Comparison of ENCODE assay signal across 26 mouse cellular contexts in genomic region chr10:67599390-67599789, GRCm38 (mm10). TPM values are rescaled to one million over a fixed set of nuclear protein-coding genes. Genes with fewer than 3 reads are reported as not detected.
DNase-seq lines count a peak whose midpoint lies in the region; ATAC-seq and TF ChIP-seq lines count a peak whose summit lies in the region.
"Had no signal": no experiment of that assay in that cellular context is flagged by ENCODE, and none has a peak within 500 bp of the region (broad histone marks: within the 10 kb centered on the region; RNA-seq: fewer than 3 reads in every experiment).

No protein-coding gene starts in this region.

- H3K4me2 ChIP-seq in CH12.LX (ENCODE audit: insufficient read depth, low read depth, poor library complexity, severe bottlenecking): no peak overlapping the region
- no peak overlapping the region for H3K4me2 ChIP-seq in intestine, embryonic 15.5 days (replicated peaks)
- H3K4me2 ChIP-seq: embryonic facial prominence, embryonic 13.5 days; embryonic facial prominence, embryonic 15.5 days; forebrain, embryonic 12.5 days had no signal

- DNase-seq in CH12.LX (ENCODE audit: extremely low read depth) (no peak), ES-E14 (ENCODE audit: low read depth, low spot score) (peak; percentile 13), ZHBTc4 (ENCODE audit: low read depth, low spot score) (peak; percentile 18)
- DNase-seq in kidney, adult 9 months: no peak
- DNase-seq in gastrocnemius, postnatal 10 days: no peak
- DNase-seq in cerebellum, adult 11-12 months: no peak
- DNase-seq: adrenal gland, adult 2 months; adrenal gland, postnatal 10 days; adrenal gland, postnatal 25 days; B cell, adult 2 months; cerebellum, adult 18-20 months; cerebellum, adult 8-10 months; cerebellum, adult 9-11 months; cerebellum, postnatal 14 days; cerebellum, postnatal 36 days; embryo, embryonic 11 days had no signal

- H3K27ac ChIP-seq in CH12.LX (ENCODE audit: insufficient read depth, low read depth): no peak overlapping the region
- H3K27ac ChIP-seq in ES-E14 (ENCODE audit: insufficient read depth, low read depth, low read length, poor library complexity, severe bottlenecking): no peak overlapping the region
- H3K27ac ChIP-seq in macrophage: peak overlapping the region; percentile 90
- no peak overlapping the region for H3K27ac ChIP-seq in intestine, embryonic 15.5 days
- H3K27ac ChIP-seq: embryonic facial prominence, embryonic 13.5 days; embryonic facial prominence, embryonic 15.5 days; forebrain, embryonic 10.5 days; forebrain, embryonic 12.5 days had no signal

- TF ChIP-seq RAD21 in CH12.LX (IDR thresholded peaks at IDR 0.05; ENCODE audit: low read depth, low read length): no peak

- dilution Hi-C loops in CH12.LX (cut with MboI; ENCODE audit: extremely low pct_ligation_motif_present, extremely low pct_unique_long_range_greater_than_20kb, low sequenced_read_pairs): no loop called here

- no peak for TF ChIP-seq POLR2A in CH12.LX (IDR thresholded peaks at IDR 0.05; ENCODE audit: low read depth, low read length)

- H3K9ac ChIP-seq in CH12.LX (ENCODE audit: insufficient read depth, low read depth): no peak overlapping the region
- H3K9ac ChIP-seq in ES-E14 (ENCODE audit: insufficient read depth, low read depth, low read length, poor library complexity, severe bottlenecking): no peak overlapping the region
- no peak overlapping the region for H3K9ac ChIP-seq in intestine, embryonic 15.5 days
- H3K9ac ChIP-seq: embryonic facial prominence, embryonic 13.5 days; embryonic facial prominence, embryonic 15.5 days; forebrain, embryonic 12.5 days had no signal

- H3K27me3 ChIP-seq in CH12.LX (replicated peaks): no peaks in the 10 kb centered on the region
- H3K27me3 ChIP-seq in intestine, embryonic 15.5 days (replicated peaks): no peaks in the 10 kb centered on the region
- H3K27me3 ChIP-seq: embryonic facial prominence, embryonic 13.5 days; embryonic facial prominence, embryonic 15.5 days had no signal

- H3K4me1 ChIP-seq in CH12.LX (ENCODE audit: control insufficient read depth in 1 of 2, insufficient read depth in 2 of 2): peaks cover 16 to 39% of the 10 kb centered on the region in 2 experiments
- no peaks in the 10 kb centered on the region for H3K4me1 ChIP-seq in ES-E14 (ENCODE audit: control insufficient read depth in 2 of 2, insufficient read depth in 2 of 2, low read length in 2 of 2, poor library complexity in 1 of 2)
- H3K4me1 ChIP-seq in intestine, embryonic 15.5 days (replicated peaks): no peaks in the 10 kb centered on the region
- H3K4me1 ChIP-seq: embryonic facial prominence, embryonic 13.5 days; embryonic facial prominence, embryonic 15.5 days; forebrain, embryonic 10.5 days; forebrain, embryonic 12.5 days had no signal

- no peak for TF ChIP-seq CTCF in CH12.LX (conservative IDR thresholded peaks at IDR 0.05 in 1 of 2, IDR thresholded peaks at IDR 0.05 in 1 of 2; ENCODE audit: low read depth in 2 of 2, low read length in 2 of 2)

- H3K36me3 ChIP-seq in CH12.LX (replicated peaks in 1 of 2; ENCODE audit: control insufficient read depth in 1 of 2, insufficient read depth in 1 of 2, low read length in 1 of 2) (no peaks in the 10 kb centered on the region), ES-E14 (ENCODE audit: control insufficient read depth, insufficient read depth, low read length, poor library complexity, severe bottlenecking) (no peaks in the 10 kb centered on the region), macrophage (ENCODE audit: inconsistent target) (no peaks in the 10 kb centered on the region)
- no peaks in the 10 kb centered on the region for H3K36me3 ChIP-seq in intestine, embryonic 15.5 days
- H3K36me3 ChIP-seq: embryonic facial prominence, embryonic 13.5 days; embryonic facial prominence, embryonic 15.5 days; forebrain, embryonic 10.5 days; forebrain, embryonic 12.5 days had no signal

- H3K79me2 ChIP-seq in CH12.LX (replicated peaks; ENCODE audit: control insufficient read depth, extremely low read depth, insufficient read depth, poor library complexity, severe bottlenecking) (no peaks in the 10 kb centered on the region), macrophage (ENCODE audit: inconsistent target) (no peaks in the 10 kb centered on the region)

- no peak for TF ChIP-seq EP300 in CH12.LX (IDR thresholded peaks at IDR 0.05; ENCODE audit: low read length)

- in situ Hi-C loops in CH12.LX (cut with MboI; ENCODE audit: low pct_ligation_motif_present, low pct_unique_long_range_greater_than_20kb, low sequenced_read_pairs) (no loop called here), ES-E14 (cut with MboI; ENCODE audit: low sequenced_read_pairs in 2 of 2, unreplicated experiment in 2 of 2) (no loop called here)

- H3K4me3 ChIP-seq in CH12.LX (replicated peaks in 1 of 3; ENCODE audit: low read depth in 2 of 3, low read length in 2 of 3, poor library complexity in 1 of 3): no peak overlapping the region
- no peak overlapping the region; a peak in 1 of 4 replicates for H3K4me3 ChIP-seq in ES-E14 (ENCODE audit: insufficient read depth in 1 of 2, low read depth in 1 of 2, low read length in 2 of 2, poor library complexity in 1 of 2, severe bottlenecking in 1 of 2)
- H3K4me3 ChIP-seq in macrophage (ENCODE audit: inconsistent target): no peak overlapping the region
- H3K4me3 ChIP-seq in intestine, embryonic 15.5 days (replicated peaks): no peak overlapping the region
- H3K4me3 ChIP-seq: embryonic facial prominence, embryonic 13.5 days; embryonic facial prominence, embryonic 15.5 days; erythroblast, embryonic 14.5 days; forebrain, embryonic 10.5 days; forebrain, embryonic 12.5 days had no signal

- 84% methylated on average over 7 of the region's 7 CpGs for WGBS in macrophage (ENCODE audit: missing documents)
- 89% methylated on average over 7 of the region's 7 CpGs for WGBS in intestine, embryonic 15.5 days

- no peaks in the 10 kb centered on the region for H3K9me3 ChIP-seq in CH12.LX (replicated peaks; ENCODE audit: low read length)
- H3K9me3 ChIP-seq in ES-E14 (ENCODE audit: control insufficient read depth, insufficient read depth, low read depth, low read length): no peaks in the 10 kb centered on the region
- no peaks in the 10 kb centered on the region for H3K9me3 ChIP-seq in intestine, embryonic 15.5 days
- H3K9me3 ChIP-seq: embryonic facial prominence, embryonic 13.5 days; embryonic facial prominence, embryonic 15.5 days; forebrain, embryonic 10.5 days; forebrain, embryonic 12.5 days had no signal

- ATAC-seq in intestine, embryonic 15.5 days: no peak
- ATAC-seq: CD4-positive, CD25-positive, alpha-beta regulatory T cell, adult 4 months; forebrain, embryonic 14.5 days; forebrain, embryonic 16.5 days had no signal

TF ChIP-seq in CH12.LX, 34 proteins besides CTCF, POLR2A, EP300 and RAD21:
- peak; percentile 67; the same call in 1 of the 2 replicates for TF ChIP-seq MAFK (IDR thresholded peaks at IDR 0.05; ENCODE audit: insufficient replicate concordance, low read length)
- no peak for TF ChIP-seq CHD1 (IDR thresholded peaks at IDR 0.05; ENCODE audit: low read depth, low read length)
- TF ChIP-seq MEF2A (IDR thresholded peaks at IDR 0.05; ENCODE audit: borderline replicate concordance, low read depth, low read length): peak; percentile 55

TF ChIP-seq in ES-E14, 5 proteins besides CTCF, POLR2A, EP300 and RAD21:
- no peak for TF ChIP-seq MAFK (IDR thresholded peaks at IDR 0.05; ENCODE audit: insufficient read depth, low read depth, low read length)
- TF ChIP-seq CHD2 (IDR thresholded peaks at IDR 0.05; ENCODE audit: low read depth, low read length): no peak
- no peak for TF ChIP-seq ZC3H11A (IDR thresholded peaks at IDR 0.05; ENCODE audit: borderline replicate concordance, low read depth, low read length)
- TF ChIP-seq HCFC1 (IDR thresholded peaks at IDR 0.05; ENCODE audit: borderline replicate concordance, insufficient read depth, low read length): no peak
- TF ChIP-seq ZNF384 (IDR thresholded peaks at IDR 0.05; ENCODE audit: low read depth, low read length): no peak

RNA-seq across cellular contexts. Expression of gene Ado, which starts 50.6 kb away (rescaled TPM):
- total RNA-seq in CH12.LX (2012; rRNA removed) (14.6 and 14.8 TPM in 2 replicates), CH12.LX (2014; rRNA removed) (11.2 and 12.3 TPM in 2 replicates), ES-E14 (2012; rRNA removed) (19.8 and 23.4 TPM in 2 replicates)
- polyA plus RNA-seq in CH12.LX (2012; ENCODE audit: insufficient read length, low read depth) (9.1 and 10.3 TPM in 2 replicates), macrophage (2018) (12.0 to 21.8 TPM (median 16.8 TPM) in 3 replicates)
- 10 to 100 TPM in 12 of 26 experiments, 1 to 10 TPM in 14; 3.9 to 18.2 (median 9.0) TPM for total RNA-seq in macrophage (2018; cell fraction: chromatin; rRNA removed)
- 10 to 100 TPM; 14.4 to 30.5 (median 20.1) TPM for total RNA-seq in macrophage (2018; cell fraction: cytosol; rRNA removed)
- total RNA-seq in macrophage (2018; cell fraction: nucleus; rRNA removed): 10 to 100 TPM in 25 of 26 experiments, 1 to 10 TPM in 1; 7.9 to 31.1 (median 19.0) TPM
- 50.9 and 54.6 TPM in 2 replicates for polyA plus RNA-seq in intestine, embryonic 15.5 days (2015; fragmentation: Nextera tagmentation; extraction: Ambion mirVana)
- total RNA-seq in gastrocnemius, postnatal 10 days (2021): 10 to 100 TPM; 19.1 to 19.6 TPM

Comparison
In these comparisons a context has a peak if more than half of its experiments do, and no peak if none do; other contexts are left out.
1. DNase-seq: peak in ES-E14 (single experiment) and ZHBTc4 (single experiment); none in CH12.LX (single experiment), kidney, adult 9 months (single experiment), gastrocnemius, postnatal 10 days (single experiment) and cerebellum, adult 11-12 months (single experiment).